Mouse (Mus musculus): ENCODE results near the gene F11. TPM values are rescaled to one million over a fixed set of nuclear protein-coding genes. Genes with fewer than 3 reads are reported as not detected.

The F11 gene
- polyA plus RNA-seq, 1 experiment from 2014 or later: 0.20 TPM

Other genes with a start within 250 kb of the F11 start
- 0.09 and 0.15 TPM in 2 replicates for gene Mtnr1a, start 192.9 kb downstream of the F11 start, polyA plus RNA-seq (2015; fragmentation: Nextera tagmentation; extraction: Ambion mirVana)
- gene Klkb1, start 32.8 kb upstream of the F11 start, polyA plus RNA-seq (2015; fragmentation: Nextera tagmentation; extraction: Ambion mirVana): 0.09 TPM in 1 of 2 replicates, not detected in the other
- gene Gm45753, start 46.4 kb upstream of the F11 start, polyA plus RNA-seq (2015; fragmentation: Nextera tagmentation; extraction: Ambion mirVana): 0.05 and 0.15 TPM in 2 replicates
- gene Cyp4v3, start 71.2 kb upstream of the F11 start, polyA plus RNA-seq (2015; fragmentation: Nextera tagmentation; extraction: Ambion mirVana): 0.48 and 0.66 TPM in 2 replicates
- 3.7 and 5.6 TPM in 2 replicates for gene Fam149a, start 120.3 kb upstream of the F11 start, polyA plus RNA-seq (2015; fragmentation: Nextera tagmentation; extraction: Ambion mirVana)
- 1.8 TPM in 2 replicates for gene Tlr3, start 149.0 kb upstream of the F11 start, polyA plus RNA-seq (2015; fragmentation: Nextera tagmentation; extraction: Ambion mirVana)
- gene Sorbs2, start 245.8 kb upstream of the F11 start, polyA plus RNA-seq (2015; fragmentation: Nextera tagmentation; extraction: Ambion mirVana): 334 and 345 TPM in 2 replicates